Mouse (Mus musculus): ENCODE results near the gene Pomgnt1. TPM values are rescaled to one million over a fixed set of nuclear protein-coding genes. Genes with fewer than 3 reads are reported as not detected.

The Pomgnt1 gene
- total RNA-seq, 2 experiments from 2014 or later, result 83.3 to 84.7 TPM

GRCm38 (mm10) chr4:116174466-116175116 lies 51.0 kb downstream of the Pomgnt1 start:
- peak; percentile 54 for DNase-seq

GRCm38 (mm10) chr4:116175136-116175535 lies 51.5 kb downstream of the Pomgnt1 start:
- DNase-seq, result no peak

GRCm38 (mm10) chr4:116175711-116176542 lies 52.3 kb downstream of the Pomgnt1 start:
- no peak for DNase-seq

- peak; percentile 74 for DNase-seq
These were observed 52.9 kb downstream of the Pomgnt1 start for GRCm38 (mm10) chr4:116176543-116176988.

GRCm38 (mm10) chr4:116177140-116177539 lies 53.5 kb downstream of the Pomgnt1 start:
- DNase-seq, result peak; percentile 83

- no peak for DNase-seq
These were observed 58.4 kb downstream of the Pomgnt1 start for GRCm38 (mm10) chr4:116182079-116182478.

- DNase-seq, result peak; percentile 58
These were observed 59.1 kb downstream of the Pomgnt1 start for GRCm38 (mm10) chr4:116182745-116183144.

GRCm38 (mm10) chr4:116185083-116185482 lies 61.4 kb downstream of the Pomgnt1 start:
- DNase-seq, result no peak

GRCm38 (mm10) chr4:116192286-116192835 lies 68.7 kb downstream of the Pomgnt1 start:
- DNase-seq, result peak; percentile 38

GRCm38 (mm10) chr4:116193583-116194383 lies 70.1 kb downstream of the Pomgnt1 start:
- no peak for DNase-seq

- no peak for DNase-seq
These were observed 74.8 kb downstream of the Pomgnt1 start for GRCm38 (mm10) chr4:116198422-116198821.

- no peak for DNase-seq
These were observed 80.8 kb downstream of the Pomgnt1 start for GRCm38 (mm10) chr4:116204422-116204821.

GRCm38 (mm10) chr4:116206531-116206930 lies 82.9 kb downstream of the Pomgnt1 start:
- no peak for DNase-seq

- DNase-seq, result no peak
These were observed 85.3 kb downstream of the Pomgnt1 start for GRCm38 (mm10) chr4:116208891-116209290.

Other genes starting within 250 kb of the Pomgnt1 start
- gene Kncn, start 239.4 kb upstream of the Pomgnt1 start, total RNA-seq (2021), result not detected
- gene 6430628N08Rik, start 233.2 kb upstream of the Pomgnt1 start, total RNA-seq (2021), result not detected
- gene Dmbx1, start 183.9 kb upstream of the Pomgnt1 start, total RNA-seq (2021), result not detected
- 1 to 10 TPM; 1.3 to 1.6 TPM for gene Faah, start 105.9 kb upstream of the Pomgnt1 start, total RNA-seq (2021)
- 10 to 100 TPM; 27.0 to 28.6 TPM for gene Nsun4, start 70.0 kb upstream of the Pomgnt1 start, total RNA-seq (2021)
- 1,000 to 10,000 TPM; 1,575 to 1,686 TPM for gene Uqcrh, start 48.8 kb upstream of the Pomgnt1 start, total RNA-seq (2021)
- 10 to 100 TPM; 40.6 to 41.5 TPM for gene Lrrc41, start 48.6 kb upstream of the Pomgnt1 start, total RNA-seq (2021)
- 10 to 100 TPM; 10.4 to 10.6 TPM for gene Rad54l, start 150 bp upstream of the Pomgnt1 start, total RNA-seq (2021)
- gene Lurap1, start 27.5 kb downstream of the Pomgnt1 start, total RNA-seq (2021), result 1 to 10 TPM; 3.6 to 3.9 TPM
- gene Tspan1, start 43.8 kb downstream of the Pomgnt1 start, total RNA-seq (2021), result not detected
- not detected for gene 1700042G07Rik, start 49.5 kb downstream of the Pomgnt1 start, total RNA-seq (2021)
- under 1 TPM in 1 of 2 experiments, not detected in 1; 0.79 TPM for gene Gm49337, start 49.5 kb downstream of the Pomgnt1 start, total RNA-seq (2021)
- gene Pik3r3, start 97.8 kb downstream of the Pomgnt1 start, total RNA-seq (2021), result 10 to 100 TPM; 21.0 to 24.6 TPM